Mouse (Mus musculus): ENCODE data around the gene Cfd. TPM values are rescaled to one million over a fixed set of nuclear protein-coding genes. Genes with fewer than 3 reads are reported as not detected.
"Not testable (repeated sequence)": the region's sequence is repeated elsewhere in the genome, so short reads cannot be mapped to it uniquely, and the experiment has no call there.

Gene Cfd
- polyA plus RNA-seq, 1 experiment = 1,335 TPM

DNA sequence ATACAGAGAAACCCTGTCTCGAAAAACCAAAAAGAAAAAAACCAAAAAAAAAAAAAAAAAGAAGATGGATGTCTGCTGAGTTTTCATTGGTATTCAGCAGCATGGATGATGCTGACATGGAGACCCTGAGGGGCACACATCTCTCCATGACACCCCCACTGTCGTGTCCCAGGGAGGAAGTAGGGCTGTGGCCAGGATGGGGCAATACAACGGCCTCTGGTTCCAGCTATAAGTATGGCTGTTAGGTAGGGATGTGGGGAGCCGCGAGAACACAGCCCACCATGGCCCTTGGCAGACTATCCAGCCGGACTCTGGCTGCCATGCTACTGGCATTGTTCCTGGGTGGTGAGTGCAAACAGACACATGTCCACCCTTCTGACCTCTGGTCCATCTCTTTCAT is 4.6 kb upstream of the Cfd start, which contains the start of gene Elane:
Gene Elane, plus strand, starts transcription at position 194 of the 400 bp plus-strand sequence.
- no peak within 1 kb of the TSS for H3K4me3 ChIP-seq (ENCODE audit: insufficient read depth, low read depth, low read length)
- H3K4me1 ChIP-seq (ENCODE audit: control insufficient read depth, insufficient read depth, low read length) = no peaks in the 10 kb centered on the region
- WGBS = 81% methylated on average over 6 of the region's 6 CpGs
- H3K27me3 ChIP-seq (replicated peaks; ENCODE audit: control insufficient read depth, insufficient read depth, low read length) = no peaks in the 10 kb centered on the region
- TF ChIP-seq CTCF (conservative IDR thresholded peaks at IDR 0.05; ENCODE audit: insufficient read depth, insufficient read length, low read depth, low read length) (no peak), POLR2A (IDR thresholded peaks at IDR 0.05; ENCODE audit: low read depth, low read length) (no peak)
- no peaks in the 10 kb centered on the region for H3K36me3 ChIP-seq (ENCODE audit: control insufficient read depth, insufficient read depth, low read length)
- H3K27ac ChIP-seq (ENCODE audit: insufficient read depth, low read depth, low read length) = no peak within 1 kb of the TSS
- no peak for DNase-seq

DNA sequence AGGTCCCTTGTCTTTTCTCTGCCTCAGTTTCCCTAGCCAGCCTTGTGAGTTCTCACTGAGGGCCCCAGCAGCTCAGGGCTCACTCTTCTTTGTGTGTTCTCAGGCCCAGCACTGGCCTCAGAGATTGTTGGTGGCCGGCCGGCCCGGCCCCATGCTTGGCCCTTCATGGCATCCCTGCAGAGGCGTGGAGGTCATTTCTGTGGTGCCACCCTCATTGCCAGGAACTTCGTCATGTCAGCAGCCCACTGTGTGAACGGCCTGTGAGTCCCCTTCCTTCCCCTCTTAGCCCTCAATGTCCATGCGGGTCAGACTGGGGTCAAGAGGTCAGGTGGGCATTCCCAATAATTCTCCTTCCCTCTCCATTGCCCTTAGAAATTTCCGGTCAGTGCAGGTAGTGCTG is 4.0 kb upstream of the Cfd start:
- no peak overlapping the region for H3K27ac ChIP-seq (ENCODE audit: insufficient read depth, low read depth, low read length)
- H3K4me1 ChIP-seq (ENCODE audit: control insufficient read depth, insufficient read depth, low read length) = no peaks in the 10 kb centered on the region
- no peak overlapping the region for H3K4me3 ChIP-seq (ENCODE audit: insufficient read depth, low read depth, low read length)
- WGBS = 89% methylated on average over 8 of the region's 8 CpGs
- H3K27me3 ChIP-seq (replicated peaks; ENCODE audit: control insufficient read depth, insufficient read depth, low read length) = no peaks in the 10 kb centered on the region
- no peaks in the 10 kb centered on the region for H3K36me3 ChIP-seq (ENCODE audit: control insufficient read depth, insufficient read depth, low read length)
- no peak for DNase-seq
- TF ChIP-seq CTCF (conservative IDR thresholded peaks at IDR 0.05; ENCODE audit: insufficient read depth, insufficient read length, low read depth, low read length) = no peak
- TF ChIP-seq POLR2A (IDR thresholded peaks at IDR 0.05; ENCODE audit: low read depth, low read length) = no peak

DNA sequence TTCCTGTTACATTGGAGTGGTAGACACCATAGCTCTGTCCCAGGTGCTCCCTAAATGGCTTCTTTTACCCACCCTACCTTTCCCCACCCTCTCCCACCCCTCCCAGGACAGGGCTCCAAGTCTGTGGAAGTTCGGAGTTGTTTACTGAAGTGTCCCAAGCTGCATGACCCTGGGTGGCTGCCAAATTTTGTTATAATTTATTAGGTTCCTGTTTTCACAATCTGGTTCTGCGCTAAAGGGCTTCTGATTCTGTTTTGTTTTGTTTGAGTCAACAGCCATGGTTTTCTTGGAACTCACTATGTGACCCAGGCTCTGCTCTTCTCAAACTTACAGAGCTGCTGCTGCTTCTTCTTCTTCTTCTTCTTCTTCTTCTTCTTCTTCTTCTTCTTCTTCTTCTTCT is 1.3 kb upstream of the Cfd start:
- H3K27ac ChIP-seq (ENCODE audit: insufficient read depth, low read depth, low read length) = no peak overlapping the region
- H3K36me3 ChIP-seq (ENCODE audit: control insufficient read depth, insufficient read depth, low read length) = no peaks in the 10 kb centered on the region

DNA sequence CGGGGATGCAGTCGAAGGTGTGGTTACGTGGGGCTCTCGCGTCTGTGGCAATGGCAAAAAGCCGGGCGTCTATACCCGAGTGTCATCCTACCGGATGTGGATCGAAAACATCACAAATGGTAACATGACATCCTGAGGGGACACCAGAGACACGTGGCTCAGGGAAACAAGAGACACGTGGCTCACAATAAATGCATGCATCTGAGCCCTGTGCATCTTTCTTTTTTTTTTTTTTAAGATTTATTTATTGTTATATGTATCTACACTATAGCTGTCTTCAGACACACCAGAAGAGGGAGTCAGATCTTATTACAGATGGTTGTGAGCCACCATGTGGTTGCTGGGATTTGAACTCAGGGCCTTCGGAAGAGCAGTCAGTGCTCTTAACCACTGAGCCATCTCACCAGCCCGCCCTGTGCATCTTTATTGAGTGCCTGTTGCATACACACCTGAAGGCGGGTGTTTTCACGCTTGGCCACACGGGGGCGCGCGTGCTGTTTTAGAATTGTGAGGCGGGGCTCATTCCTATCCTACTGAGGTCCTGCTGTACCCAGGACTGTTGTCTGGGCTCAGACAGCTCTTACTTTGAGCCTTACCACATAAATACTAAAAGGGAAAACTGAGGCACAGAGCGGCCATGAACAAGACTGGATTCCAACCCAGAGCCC is 1.9 kb downstream of the Cfd start:
- TF ChIP-seq CTCF (conservative IDR thresholded peaks at IDR 0.05; ENCODE audit: insufficient read depth, insufficient read length, low read depth, low read length) = peak; percentile 79
- DNase-seq = peak; percentile 81

More for the DNA sequence above, 1.3 kb upstream of the Cfd start:
- no peak for TF ChIP-seq POLR2A (IDR thresholded peaks at IDR 0.05; ENCODE audit: low read depth, low read length)
- no peak for TF ChIP-seq CTCF (conservative IDR thresholded peaks at IDR 0.05; ENCODE audit: insufficient read depth, insufficient read length, low read depth, low read length)
- peak; percentile 86 for DNase-seq
- no peaks in the 10 kb centered on the region for H3K4me1 ChIP-seq (ENCODE audit: control insufficient read depth, insufficient read depth, low read length)
- no peak overlapping the region for H3K4me3 ChIP-seq (ENCODE audit: insufficient read depth, low read depth, low read length)
- H3K27me3 ChIP-seq (replicated peaks; ENCODE audit: control insufficient read depth, insufficient read depth, low read length) = no peaks in the 10 kb centered on the region
- WGBS = 21% methylated on average over 2 of the region's 2 CpGs

DNA sequence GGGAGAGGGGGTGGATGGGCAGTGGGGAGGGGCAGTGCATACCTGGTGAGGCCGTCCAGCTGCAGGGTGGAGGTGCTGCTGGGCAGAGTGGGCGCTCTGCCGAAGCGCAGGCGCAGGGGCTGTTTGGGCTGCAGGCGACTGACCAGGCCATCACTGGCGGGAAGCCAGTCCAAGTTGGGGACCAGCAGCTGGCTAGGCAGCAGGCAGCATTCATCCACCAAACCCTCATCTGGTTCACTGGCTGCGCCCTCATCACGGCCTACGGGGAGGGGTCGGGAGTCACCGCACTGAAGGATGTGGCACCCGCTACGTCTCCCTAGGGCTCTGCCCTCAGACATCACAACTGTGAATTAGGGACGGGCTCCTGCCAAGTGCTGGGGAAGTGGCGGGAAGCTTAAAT is 5.7 kb downstream of the Cfd start:
- no peak for DNase-seq
- no peak overlapping the region for H3K4me3 ChIP-seq (ENCODE audit: insufficient read depth, low read depth, low read length)
- H3K27me3 ChIP-seq (replicated peaks; ENCODE audit: control insufficient read depth, insufficient read depth, low read length) = no peaks in the 10 kb centered on the region
- 86% methylated on average over 16 of the region's 16 CpGs for WGBS
- TF ChIP-seq POLR2A (IDR thresholded peaks at IDR 0.05; ENCODE audit: low read depth, low read length) (no peak), CTCF (conservative IDR thresholded peaks at IDR 0.05; ENCODE audit: insufficient read depth, insufficient read length, low read depth, low read length) (no peak)
- H3K36me3 ChIP-seq (ENCODE audit: control insufficient read depth, insufficient read depth, low read length) = no peaks in the 10 kb centered on the region
- H3K27ac ChIP-seq (ENCODE audit: insufficient read depth, low read depth, low read length) = no peak overlapping the region
- H3K4me1 ChIP-seq (ENCODE audit: control insufficient read depth, insufficient read depth, low read length) = no peaks in the 10 kb centered on the region

More for the DNA sequence above, 1.9 kb downstream of the Cfd start:
- not testable (repeated sequence) for H3K27me3 ChIP-seq (replicated peaks; ENCODE audit: control insufficient read depth, insufficient read depth, low read length); H3K4me3 ChIP-seq (ENCODE audit: insufficient read depth, low read depth, low read length); H3K27ac ChIP-seq (ENCODE audit: insufficient read depth, low read depth, low read length); H3K4me1 ChIP-seq (ENCODE audit: control insufficient read depth, insufficient read depth, low read length); H3K36me3 ChIP-seq (ENCODE audit: control insufficient read depth, insufficient read depth, low read length)
- WGBS = 41% methylated on average over 22 of the region's 22 CpGs

GRCm38 (mm10) chr10:79896814-79897213 is 6.2 kb downstream of the Cfd start:
- Histone ChIP-seq H3K4me3 (ENCODE audit: insufficient read depth, low read depth, low read length) (no peak overlapping the region), H3K27ac (ENCODE audit: insufficient read depth, low read depth, low read length) (no peak overlapping the region), H3K4me1 (ENCODE audit: control insufficient read depth, insufficient read depth, low read length) (no peaks in the 10 kb centered on the region), H3K36me3 (ENCODE audit: control insufficient read depth, insufficient read depth, low read length) (no peaks in the 10 kb centered on the region), H3K27me3 (replicated peaks; ENCODE audit: control insufficient read depth, insufficient read depth, low read length) (no peaks in the 10 kb centered on the region)
- DNase-seq = no peak
- WGBS = 78% methylated on average over 13 of the region's 13 CpGs
- TF ChIP-seq CTCF (conservative IDR thresholded peaks at IDR 0.05; ENCODE audit: insufficient read depth, insufficient read length, low read depth, low read length) = no peak
- no peak for TF ChIP-seq POLR2A (IDR thresholded peaks at IDR 0.05; ENCODE audit: low read depth, low read length)

DNA sequence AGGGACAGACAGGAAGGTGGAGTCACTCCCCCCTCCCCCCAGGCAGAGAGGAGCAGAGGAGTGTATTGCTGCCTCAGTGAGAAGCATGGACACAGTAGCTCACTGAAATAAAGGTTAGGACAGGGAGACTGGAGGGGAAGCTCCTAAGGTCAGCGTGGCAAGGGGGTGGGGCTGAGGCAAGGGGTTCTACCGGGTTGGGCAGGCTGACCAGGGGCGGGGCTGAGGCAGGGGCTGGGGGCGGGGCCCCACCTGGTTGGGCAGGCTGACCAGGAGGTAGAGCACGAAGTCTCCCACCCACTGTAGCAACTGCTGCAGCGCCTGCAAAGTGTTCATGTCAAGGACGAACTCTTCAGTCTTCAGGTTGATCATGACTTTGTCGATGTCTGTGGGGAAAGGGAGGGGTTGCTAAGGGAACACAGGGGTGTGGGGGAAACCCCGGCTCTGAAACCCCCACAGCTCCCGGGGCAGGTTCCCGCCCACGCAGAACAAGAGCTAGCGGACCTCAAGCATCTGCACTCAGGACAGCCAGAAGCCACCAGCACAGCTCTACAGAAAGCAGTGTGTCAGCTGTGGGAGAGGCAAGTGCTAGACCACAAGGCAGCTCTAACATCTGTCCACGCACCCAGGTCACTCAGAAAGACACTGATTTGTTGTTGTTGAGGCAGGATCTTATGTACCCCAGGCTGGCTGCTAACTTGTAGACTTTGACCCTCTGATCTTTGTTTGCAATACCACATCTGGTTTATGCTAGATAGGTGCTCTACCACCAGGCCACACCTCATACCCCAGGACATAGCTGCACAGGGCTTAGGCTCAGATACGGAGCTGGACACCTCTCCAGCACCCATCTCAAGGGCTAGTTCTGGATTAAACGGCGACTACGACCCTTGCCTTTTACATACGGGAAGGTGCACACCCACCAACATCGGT is 6.9 kb downstream of the Cfd start:
- no peak for DNase-seq

More for the DNA sequence above, 6.9 kb downstream of the Cfd start:
- TF ChIP-seq CTCF (conservative IDR thresholded peaks at IDR 0.05; ENCODE audit: insufficient read depth, insufficient read length, low read depth, low read length) (no peak), POLR2A (IDR thresholded peaks at IDR 0.05; ENCODE audit: low read depth, low read length) (no peak)
- H3K36me3 ChIP-seq (ENCODE audit: control insufficient read depth, insufficient read depth, low read length) = no peaks in the 10 kb centered on the region
- H3K27ac ChIP-seq (ENCODE audit: insufficient read depth, low read depth, low read length) = no peak overlapping the region
- WGBS = 52% methylated on average over 20 of the region's 20 CpGs
- no peaks in the 10 kb centered on the region for H3K4me1 ChIP-seq (ENCODE audit: control insufficient read depth, insufficient read depth, low read length)
- no peak overlapping the region for H3K4me3 ChIP-seq (ENCODE audit: insufficient read depth, low read depth, low read length)
- H3K27me3 ChIP-seq (replicated peaks; ENCODE audit: control insufficient read depth, insufficient read depth, low read length) = no peaks in the 10 kb centered on the region
